Mouse (Mus musculus) hindbrain, embryonic 14.5 days (tissue): ENCODE measurements at regions not wholly inside any gene's neighbourhood (a gene's known extent, or its start where the extent isn't known, plus 50 kb on each side); places are given as distances from the start of the nearest gene placed in this dataset.

Experiments used
- ATAC-seq: fragments of 200-750 bp; cut with Nextera tagmentation; 2 replicates; pipeline ENCODE4 v1.8.0; 2017; ENCODE audit warnings: moderate number of reproducible peaks, mild to moderate bottlenecking, moderate TSS enrichment, moderate library complexity; ENCODE audit not compliant: low FRiP score
- DNase-seq: peaks from one replicate; pipeline ENCODE4 v3.0.0-alpha.2; 2015; ENCODE audit warnings: low spot score
- H3K27ac ChIP-seq: fragments of 300-500 bp; sonication (generic); 2 replicates; pipeline ENCODE4 v1.5.1; 2014; ENCODE audit warnings: mild to moderate bottlenecking, moderate library complexity
- H3K27me3 ChIP-seq: fragments of 300-500 bp; sonication (generic); 2 replicates; pipeline ENCODE4 v1.6.1; 2014; ENCODE audit warnings: mild to moderate bottlenecking, low read length, mixed read lengths; ENCODE audit not compliant: control insufficient read depth, insufficient read depth
- H3K36me3 ChIP-seq: fragments of 300-500 bp; sonication (generic); replicated peaks from 2 replicates; pipeline ENCODE4 v1.6.1; 2014; ENCODE audit not compliant: control insufficient read depth, insufficient read depth
- H3K4me1 ChIP-seq: fragments of 300-500 bp; sonication (generic); replicated peaks from 2 replicates; pipeline ENCODE4 v1.6.1; 2014; ENCODE audit warnings: antibody characterized with exemption, low read length, mixed read lengths; ENCODE audit not compliant: control insufficient read depth, insufficient read depth
- H3K4me2 ChIP-seq: fragments of 300-500 bp; sonication (generic); replicated peaks from 2 replicates; pipeline ENCODE4 v1.6.1; 2014; ENCODE audit warnings: mild to moderate bottlenecking, moderate library complexity
- H3K4me3 ChIP-seq: fragments of 300-500 bp; sonication (generic); replicated peaks from 2 replicates; pipeline ENCODE4 v1.5.1; 2014; ENCODE audit warnings: mild to moderate bottlenecking, low read length
- H3K9ac ChIP-seq: fragments of 300-500 bp; sonication (generic); 2 replicates; pipeline ENCODE4 v1.6.1; 2014
- H3K9me3 ChIP-seq: fragments of 300-500 bp; sonication (generic); 2 replicates; pipeline ENCODE4 v1.6.1; 2016; ENCODE audit warnings: low read length; ENCODE audit not compliant: control insufficient read depth
- WGBS: fragments of 180-500 bp; shearing (Covaris S2); extraction: QIAGEN DNeasy Blood & Tissue Kit; methylation state at CpG from one replicate; pipeline ENCODE4 v1.1.7; 2014; 5-methylcytosine and 5-hydroxymethylcytosine counted together

DNA sequence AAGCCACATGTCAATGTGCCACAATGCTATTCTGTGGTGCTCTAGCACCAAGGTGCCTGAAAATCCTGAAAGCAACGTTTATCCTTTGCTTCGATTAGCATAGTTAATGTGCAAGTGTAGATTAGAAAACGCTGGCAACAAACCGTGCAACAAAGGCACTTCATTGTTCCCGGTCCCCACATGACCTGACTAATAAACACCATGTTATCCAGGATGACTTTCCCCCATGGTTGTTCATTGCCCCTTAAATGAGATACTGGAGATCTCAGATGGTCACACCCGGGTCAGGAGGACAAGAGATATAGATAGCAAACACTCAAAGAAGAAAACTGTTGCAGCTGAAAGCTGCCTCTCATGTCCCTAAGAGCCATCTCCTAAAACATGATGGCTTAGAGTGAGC lies 180.3 kb downstream of the Btg1 start:
- no peak for DNase-seq

DNA sequence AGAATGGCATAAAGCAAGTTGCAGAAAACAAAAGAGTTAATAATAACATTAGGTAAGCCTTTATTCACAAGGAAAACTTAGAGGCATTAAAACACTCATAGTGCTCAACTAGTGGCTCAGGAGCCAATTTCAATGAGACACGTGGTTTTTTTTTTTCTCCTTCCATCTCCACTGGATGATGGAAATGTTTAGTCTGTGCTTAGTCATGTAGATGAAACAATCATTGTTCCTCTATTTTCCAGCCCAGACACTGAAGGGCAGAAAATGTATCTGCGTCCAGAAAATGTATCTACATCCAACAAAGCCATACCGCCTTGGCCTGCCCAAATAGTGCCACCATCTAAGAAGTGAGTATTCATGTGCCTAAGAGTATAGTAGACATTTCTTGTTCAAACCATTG lies 184.0 kb downstream of the Btg1 start:
- no peak for DNase-seq
- no peak for ATAC-seq
- Histone ChIP-seq H3K36me3 (no peaks in the 10 kb centered on the region), H3K27me3 (no peaks in the 10 kb centered on the region), H3K9ac (no peak overlapping the region), H3K27ac (no peak overlapping the region), H3K4me3 (no peak overlapping the region), H3K4me2 (no peak overlapping the region), H3K4me1 (no peaks in the 10 kb centered on the region; the same call in 1 of the 2 replicates), H3K9me3 (no peaks in the 10 kb centered on the region)
- WGBS = 77% methylated on average over 3 of the region's 3 CpGs

More for the DNA sequence above, 180.3 kb downstream of the Btg1 start:
- no peak overlapping the region for H3K27ac ChIP-seq
- no peaks in the 10 kb centered on the region for H3K36me3 ChIP-seq
- H3K4me2 ChIP-seq = no peak overlapping the region
- H3K4me1 ChIP-seq = no peaks in the 10 kb centered on the region
- WGBS = 70% methylated on average over 6 of the region's 6 CpGs
- H3K9ac ChIP-seq = no peak overlapping the region
- H3K27me3 ChIP-seq = no peaks in the 10 kb centered on the region
- ATAC-seq = no peak
- no peak overlapping the region for H3K4me3 ChIP-seq
- no peaks in the 10 kb centered on the region for H3K9me3 ChIP-seq

DNA sequence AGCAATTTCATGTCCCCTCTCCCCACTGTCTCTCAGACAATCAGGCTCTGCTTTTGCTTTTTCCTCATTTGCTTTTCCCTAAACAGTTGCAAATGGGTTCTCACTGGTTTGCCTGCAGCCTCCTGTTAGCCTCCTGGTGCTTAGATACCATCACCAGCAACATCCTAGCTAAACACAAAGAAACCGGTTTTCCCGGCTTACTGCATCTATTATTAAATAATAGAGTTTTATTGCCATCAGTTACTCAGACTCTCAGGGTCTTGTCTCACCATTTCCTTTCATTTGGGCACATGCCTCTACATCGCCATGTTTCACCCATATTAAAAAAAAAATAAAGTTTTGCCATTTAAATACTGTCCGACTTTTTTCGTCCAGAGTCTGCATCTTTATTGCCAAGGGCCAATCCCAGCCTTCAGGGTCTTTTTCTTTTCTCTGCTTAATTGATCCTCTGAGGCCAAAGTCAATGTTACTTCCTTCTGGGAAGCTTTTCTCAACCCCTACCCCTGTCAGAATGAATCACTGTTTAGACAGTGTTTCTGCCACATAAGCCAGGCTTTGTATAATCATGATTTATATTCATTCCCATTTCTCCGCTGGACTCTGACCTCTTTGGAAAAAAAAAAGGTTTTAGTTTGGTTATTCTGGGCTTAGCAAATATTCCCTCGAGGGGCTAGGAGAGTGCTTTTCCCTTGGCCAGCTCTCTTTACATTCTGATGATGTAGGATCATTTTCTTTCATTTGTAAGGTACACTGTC lies 187.4 kb downstream of the Btg1 start:
- H3K4me3 ChIP-seq = no peak overlapping the region
- no peaks in the 10 kb centered on the region for H3K36me3 ChIP-seq
- no peak overlapping the region for H3K9ac ChIP-seq
- H3K4me2 ChIP-seq = no peak overlapping the region
- 29% methylated on average over 7 of the region's 7 CpGs for WGBS
- ATAC-seq (no peak), DNase-seq (no peak)
- no peaks in the 10 kb centered on the region for H3K9me3 ChIP-seq
- H3K27ac ChIP-seq = no peak overlapping the region
- no peaks in the 10 kb centered on the region for H3K27me3 ChIP-seq
- H3K4me1 ChIP-seq = no peaks in the 10 kb centered on the region; the same call in 1 of the 2 replicates

DNA sequence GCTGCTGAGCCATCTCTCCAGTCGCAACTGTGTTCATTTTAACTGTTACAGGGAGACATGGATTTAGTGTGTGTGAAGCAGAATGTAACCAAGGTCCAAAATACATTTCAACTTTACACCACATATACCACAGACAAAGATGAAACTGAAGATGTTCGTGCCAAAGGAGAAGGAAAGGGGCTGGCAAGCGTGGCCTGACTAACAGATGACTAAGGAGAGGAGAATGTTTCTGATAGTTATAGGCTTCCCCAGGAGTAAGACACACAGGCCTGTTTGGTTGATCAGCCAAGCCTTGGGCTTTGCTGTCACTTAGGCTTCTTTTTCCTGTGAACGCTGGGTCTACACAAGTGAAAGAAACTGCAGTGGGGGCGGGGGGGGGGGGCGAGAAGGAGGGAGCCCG lies 189.8 kb downstream of the Btg1 start:
- Histone ChIP-seq H3K9me3 (no peaks in the 10 kb centered on the region), H3K27me3 (no peaks in the 10 kb centered on the region), H3K9ac (no peak overlapping the region), H3K4me2 (no peak overlapping the region), H3K4me1 (no peaks in the 10 kb centered on the region; the same call in 1 of the 2 replicates), H3K36me3 (no peaks in the 10 kb centered on the region), H3K27ac (no peak overlapping the region), H3K4me3 (no peak overlapping the region)
- 58% methylated on average over 7 of the region's 7 CpGs for WGBS
- no peak for ATAC-seq
- DNase-seq = no peak

DNA sequence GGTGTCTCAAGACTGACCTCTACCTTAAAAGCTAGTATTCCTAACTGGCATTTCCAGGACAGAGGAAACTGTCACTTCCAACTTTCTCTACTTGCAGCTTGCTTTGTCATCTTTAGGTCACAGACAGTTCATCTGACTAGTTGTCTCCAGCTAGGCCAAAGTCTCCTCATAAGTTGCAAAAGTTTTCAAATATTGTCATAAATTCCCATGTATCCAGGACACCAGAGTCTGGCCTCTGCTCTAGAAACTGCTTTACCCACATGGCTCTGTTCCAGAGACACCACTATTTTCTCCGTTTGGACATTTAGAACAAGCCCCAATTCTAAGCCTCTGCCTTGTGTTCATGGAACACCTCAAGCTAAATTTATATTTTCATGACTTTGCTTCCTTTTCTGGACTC lies 205.0 kb downstream of the Btg1 start:
- no peaks in the 10 kb centered on the region for H3K27me3 ChIP-seq
- no peak overlapping the region for H3K27ac ChIP-seq
- no peak overlapping the region for H3K4me3 ChIP-seq
- H3K4me2 ChIP-seq = no peak overlapping the region
- H3K9me3 ChIP-seq = no peaks in the 10 kb centered on the region
- DNase-seq (no peak), ATAC-seq (no peak)
- no peak overlapping the region for H3K9ac ChIP-seq
- 0 out of 2 replicates have a peak, but pooled peaks cover 2% of the 10 kb centered on the region for H3K4me1 ChIP-seq
- no peaks in the 10 kb centered on the region for H3K36me3 ChIP-seq
- 93% methylated on average over 1 of the region's 1 CpGs for WGBS

DNA sequence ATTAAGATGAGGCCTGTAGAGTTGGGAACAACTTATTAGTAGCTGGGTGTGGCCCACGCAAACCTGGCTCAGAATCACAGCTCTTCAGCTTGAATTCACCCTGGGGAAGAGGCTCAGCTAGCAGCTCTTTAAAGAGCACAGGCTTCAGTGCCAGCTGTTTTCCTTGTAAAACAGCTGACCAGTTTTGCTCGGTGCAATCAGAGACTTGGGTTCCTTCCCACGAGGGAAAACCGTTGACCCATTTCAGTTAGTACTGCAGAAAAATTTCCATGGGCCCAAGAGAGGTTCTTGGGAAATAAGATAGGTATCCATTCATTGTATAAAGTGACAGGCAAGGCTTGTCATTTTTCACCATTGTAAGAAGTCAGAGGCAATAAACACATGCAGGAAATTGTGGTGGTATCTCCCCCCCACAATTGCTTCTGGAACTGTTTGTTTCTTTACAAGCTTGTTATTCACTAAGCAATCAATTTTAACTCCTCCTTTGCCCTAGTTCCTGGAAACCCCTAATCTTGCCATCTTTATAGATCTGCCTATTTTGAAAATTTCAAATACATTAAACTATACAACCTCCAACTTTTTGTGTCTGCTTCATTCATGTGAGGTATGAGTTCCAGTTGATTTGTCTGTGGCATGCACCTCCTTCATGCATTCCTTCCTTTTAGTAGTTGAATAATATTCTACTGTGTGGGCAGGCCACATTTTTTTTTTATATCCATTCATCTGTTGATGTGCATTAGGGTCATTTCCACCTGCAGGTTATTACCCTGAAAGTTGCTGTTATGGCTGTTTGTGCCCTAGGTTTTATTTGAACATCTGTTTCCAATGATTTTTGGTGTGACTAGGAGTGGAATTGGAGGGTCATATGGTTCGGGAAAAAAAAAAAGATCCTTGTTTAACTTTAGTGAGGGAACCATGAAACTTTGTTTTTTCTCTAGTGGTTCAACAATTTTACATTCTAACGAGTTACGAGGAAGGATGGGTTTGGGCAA lies 205.8 kb downstream of the Btg1 start:
- H3K27ac ChIP-seq = no peak overlapping the region
- H3K4me2 ChIP-seq = no peak overlapping the region
- H3K9ac ChIP-seq = no peak overlapping the region
- no peaks in the 10 kb centered on the region for H3K27me3 ChIP-seq
- 79% methylated on average over 7 of the region's 7 CpGs for WGBS
- ATAC-seq (no peak), DNase-seq (no peak)
- no peaks in the 10 kb centered on the region for H3K36me3 ChIP-seq
- no peak overlapping the region for H3K4me3 ChIP-seq
- no peaks in the 10 kb centered on the region for H3K9me3 ChIP-seq
- 0 out of 2 replicates have a peak, but pooled peaks cover 2% of the 10 kb centered on the region for H3K4me1 ChIP-seq

DNA sequence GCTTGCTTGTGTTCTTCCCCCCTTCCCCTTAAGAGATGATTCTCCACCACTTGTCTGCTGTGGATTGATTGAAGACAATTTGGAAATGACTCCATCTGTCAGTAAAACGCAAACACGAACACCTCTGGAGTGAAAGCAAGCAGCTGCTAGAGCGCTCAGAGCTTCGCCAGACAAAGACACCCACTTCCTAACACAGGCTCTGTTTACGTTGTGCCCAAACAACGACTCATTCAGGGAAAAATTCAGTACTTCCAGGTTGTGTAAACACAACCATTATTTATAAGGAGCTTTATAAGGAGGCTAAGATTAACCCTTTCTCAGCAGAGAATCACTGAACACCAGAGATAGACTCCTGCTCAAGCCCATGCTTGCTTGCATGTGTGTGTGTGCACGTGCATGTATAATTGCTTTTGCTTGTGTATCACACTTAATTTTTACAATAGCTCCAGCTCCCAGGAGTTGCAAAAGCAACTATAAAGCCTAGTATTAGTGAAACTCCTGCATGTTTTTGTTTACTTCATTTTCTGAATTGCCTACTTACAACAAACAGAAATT lies 209.5 kb downstream of the Btg1 start:
- Histone ChIP-seq H3K27me3 (no peaks in the 10 kb centered on the region), H3K27ac (peak overlapping the region; percentile 32; the same call in 1 of the 2 replicates), H3K9ac (no peak overlapping the region; the same call in 1 of the 2 replicates), H3K36me3 (no peaks in the 10 kb centered on the region), H3K4me2 (peak overlapping the region; percentile 40), H3K4me1 (0 out of 2 replicates have a peak, but pooled peaks cover 2% of the 10 kb centered on the region), H3K9me3 (no peaks in the 10 kb centered on the region), H3K4me3 (no peak overlapping the region)
- peak; percentile 43 for DNase-seq
- ATAC-seq = no peak; the same call in 1 of the 2 replicates
- WGBS = 27% methylated on average over 7 of the region's 7 CpGs

DNA sequence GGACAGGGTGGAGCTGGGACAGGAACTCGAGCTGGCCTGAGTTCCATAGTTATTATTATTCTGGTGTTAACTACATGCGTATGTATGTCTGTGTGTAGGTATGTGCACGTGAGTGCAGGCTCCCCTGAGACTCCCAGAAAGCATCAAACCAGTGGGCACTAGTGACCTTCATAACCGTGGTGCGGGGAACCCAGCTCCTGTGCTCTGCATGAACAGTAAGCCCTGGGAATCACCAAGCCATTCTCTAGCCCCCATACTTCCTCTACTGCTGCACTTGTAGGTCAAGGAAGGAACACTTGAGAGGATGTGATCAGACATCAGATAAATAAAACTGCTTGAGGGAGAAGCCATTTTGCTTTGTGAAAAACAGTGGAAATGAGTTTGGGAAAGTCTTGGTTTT lies 211.2 kb downstream of the Btg1 start:
- Histone ChIP-seq H3K9ac (no peak overlapping the region), H3K4me3 (no peak overlapping the region), H3K27ac (no peak overlapping the region), H3K9me3 (no peaks in the 10 kb centered on the region), H3K27me3 (no peaks in the 10 kb centered on the region), H3K36me3 (no peaks in the 10 kb centered on the region), H3K4me1 (0 out of 2 replicates have a peak, but pooled peaks cover 2% of the 10 kb centered on the region), H3K4me2 (no peak overlapping the region)
- ATAC-seq (no peak), DNase-seq (no peak)
- 84% methylated on average over 5 of the region's 5 CpGs for WGBS
